Mouse (Mus musculus) spleen, postnatal 4 days (tissue): ENCODE measurements around the gene Galnt6.

Experiments used
- DNase-seq, 2 experiments: peaks; one replicate each; pipeline ENCODE4 v3.0.0; 2022; ENCODE audit warnings: low spot score in 2 of 2

The Galnt6 gene

DNA sequence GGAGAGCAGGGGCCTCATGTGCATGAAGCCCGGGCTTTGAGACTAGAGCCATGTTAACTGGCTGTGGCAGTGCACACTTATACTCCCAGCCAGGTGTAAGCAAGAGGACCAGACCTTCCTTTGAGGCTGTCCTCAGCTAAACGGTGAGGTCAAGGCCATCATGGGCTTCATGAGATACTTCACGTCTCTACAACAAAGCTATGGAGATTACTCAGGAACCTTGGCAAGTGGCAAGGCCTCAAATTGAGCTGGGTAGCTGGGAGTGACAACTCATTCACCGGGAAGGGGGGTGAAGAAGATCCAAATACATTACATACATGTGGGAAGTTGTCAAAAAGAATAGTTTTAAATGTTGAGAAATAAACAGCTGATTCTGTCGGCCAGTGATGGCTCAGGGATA, 68.4 kb downstream of the Galnt6 start:
- DNase-seq, result no peak

- no peak for DNase-seq
Measured at GRCm38 (mm10) chr15:100660306-100660705, 68.9 kb downstream of the Galnt6 start.

DNA sequence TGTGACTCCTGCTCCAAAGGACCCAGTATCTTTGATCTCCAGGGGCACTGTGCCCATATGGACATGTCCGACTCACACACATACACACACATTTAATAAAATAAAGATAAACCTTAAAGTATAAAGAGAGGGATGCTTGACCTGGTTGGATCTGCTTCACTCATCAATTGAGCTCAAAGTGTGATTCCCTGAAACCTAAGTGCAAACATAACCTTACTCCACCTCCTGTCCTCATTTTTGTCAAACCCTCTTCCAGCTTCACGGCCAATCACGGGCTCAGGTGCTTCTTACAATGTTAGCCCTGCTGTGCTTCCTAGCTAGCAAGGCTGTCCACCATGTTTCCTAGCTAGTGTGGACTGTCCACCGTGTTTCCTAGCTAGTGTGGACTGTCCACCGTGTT, 74.0 kb downstream of the Galnt6 start:
- no peak for DNase-seq

- DNase-seq, result no peak
Measured at GRCm38 (mm10) chr15:100654271-100654670, 74.9 kb downstream of the Galnt6 start.

DNA sequence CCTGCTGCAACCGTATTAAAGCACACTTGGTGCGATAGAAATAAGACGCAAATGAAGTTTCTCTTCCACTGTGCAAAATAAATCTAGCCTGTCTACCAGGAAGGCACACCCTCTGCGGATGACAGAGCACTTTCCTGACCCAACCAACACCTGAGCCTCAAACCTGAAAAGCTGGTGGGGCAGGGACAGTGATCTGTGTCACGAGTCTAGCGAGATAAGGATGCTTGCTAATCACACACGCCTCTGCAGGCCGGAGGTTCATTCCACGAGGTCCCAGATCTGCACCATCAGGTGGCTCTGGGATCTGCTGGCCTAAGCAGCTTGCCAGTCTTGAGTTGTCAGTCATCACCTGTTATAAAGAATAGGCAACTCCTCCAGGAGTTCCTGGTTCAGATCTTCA, 77.6 kb downstream of the Galnt6 start:
- DNase-seq, result no peak

DNA sequence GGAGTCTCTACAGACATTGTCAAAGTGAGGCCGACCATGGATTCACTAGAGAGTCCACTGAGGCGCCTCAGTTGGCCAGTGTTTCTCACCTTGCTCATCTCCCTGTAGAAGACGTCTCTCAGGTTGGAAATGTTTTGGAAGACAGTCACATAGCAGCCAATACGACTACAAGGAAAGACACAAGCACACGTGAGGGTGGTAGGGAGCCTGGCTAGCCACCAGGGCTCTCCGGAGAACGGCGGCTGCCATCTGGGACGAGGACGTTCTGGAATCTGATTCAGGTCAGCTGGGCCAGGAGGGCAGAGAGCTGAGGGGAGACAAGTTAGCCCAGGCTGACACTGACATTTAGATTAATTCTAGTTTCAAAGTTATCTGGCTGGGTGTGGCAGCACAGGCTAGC, 79.1 kb downstream of the Galnt6 start:
- DNase-seq, result no peak

GRCm38 (mm10) chr15:100646161-100646560, 83.0 kb downstream of the Galnt6 start:
- no peak for DNase-seq

- no peak for DNase-seq
Measured at GRCm38 (mm10) chr15:100642451-100642850, 86.7 kb downstream of the Galnt6 start.
